Mouse (Mus musculus) E14TG2a.4 (cell line): ENCODE results near the gene Bcl2.

Experiments used
- CTCF ChIP-seq: conservative IDR thresholded peaks from 2 replicates; pipeline ENCODE4 v1.5.1; 2014; ENCODE audit warnings: low read length
- NANOG ChIP-seq: IDR thresholded peaks from 2 replicates; pipeline ENCODE4 v1.6.1; 2014; ENCODE audit warnings: borderline replicate concordance, low read length, mixed read lengths
- POU5F1 ChIP-seq: IDR thresholded peaks from 2 replicates; pipeline ENCODE4 v1.6.1; 2014; ENCODE audit warnings: low read length, borderline replicate concordance

- TF ChIP-seq CTCF = no peak
- TF ChIP-seq POU5F1 = no peak
- no peak for TF ChIP-seq NANOG
Observed at GRCm38 (mm10) chr1:106586761-106587160, 127.3 kb downstream of the Bcl2 start.
